Mouse (Mus musculus) retina, postnatal 7 days (tissue): ENCODE results near the gene Vps8.

Experiments
- DNase-seq: peaks from one replicate; pipeline ENCODE4 v3.0.0-alpha.2; 2012; ENCODE audit warnings: low read depth, low spot score

The Vps8 gene

DNA sequence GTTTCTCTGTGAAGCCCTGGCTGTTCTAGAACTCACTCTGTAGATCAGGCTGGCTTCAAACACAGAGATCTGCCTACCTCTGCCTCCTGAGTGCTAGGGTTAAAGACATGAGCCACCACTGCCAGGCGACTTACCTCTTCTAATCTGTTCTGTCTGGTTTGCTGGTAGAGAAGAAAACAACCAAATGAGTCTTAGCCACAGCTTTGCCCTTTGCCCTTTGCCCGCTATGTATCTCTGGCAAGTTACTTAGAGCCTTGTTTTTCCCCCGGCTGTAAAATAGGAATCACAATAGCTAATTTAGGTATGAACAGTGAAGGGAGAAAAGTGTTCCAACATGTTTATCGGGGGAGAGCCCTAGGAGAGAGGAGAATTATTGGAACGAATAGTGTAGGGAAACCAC lies 18.3 kb upstream of the Vps8 start:
- no peak for DNase-seq

DNA sequence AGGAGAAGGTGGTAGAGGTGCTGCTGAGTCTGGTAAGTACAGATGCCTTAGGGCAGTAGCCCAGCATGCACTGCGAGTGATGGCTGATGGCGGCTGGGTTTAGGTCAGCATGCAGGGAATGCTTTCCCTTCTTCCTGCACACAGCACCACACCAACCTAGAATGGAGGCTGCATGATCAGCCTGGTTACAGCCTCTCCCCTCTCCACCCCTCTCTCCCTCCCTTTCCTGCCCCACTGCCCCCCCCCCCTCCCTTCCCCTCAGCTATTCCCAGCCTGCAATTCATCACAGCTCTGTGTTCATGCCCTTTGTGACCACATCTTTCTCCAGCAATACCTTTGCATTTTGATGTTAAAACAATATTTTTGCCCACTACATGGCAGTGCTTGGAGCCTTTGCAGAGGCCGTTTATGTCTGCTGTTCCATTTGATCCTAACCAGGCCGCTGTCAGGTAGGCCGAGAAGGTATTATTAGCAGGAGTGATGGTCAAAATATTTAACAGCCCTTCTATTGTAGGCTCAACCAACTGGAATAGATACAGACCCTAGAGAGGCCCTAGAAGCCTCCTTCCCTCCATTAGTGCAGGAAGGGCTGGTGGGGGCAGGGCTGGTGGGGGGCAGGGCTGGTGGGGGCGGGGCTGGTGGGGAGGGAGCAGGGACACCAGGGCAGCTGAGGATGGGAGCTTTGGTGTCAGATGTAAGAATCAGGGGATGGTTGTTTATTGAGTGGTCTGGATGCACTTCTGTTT lies 17.5 kb upstream of the Vps8 start:
- DNase-seq = no peak

DNA sequence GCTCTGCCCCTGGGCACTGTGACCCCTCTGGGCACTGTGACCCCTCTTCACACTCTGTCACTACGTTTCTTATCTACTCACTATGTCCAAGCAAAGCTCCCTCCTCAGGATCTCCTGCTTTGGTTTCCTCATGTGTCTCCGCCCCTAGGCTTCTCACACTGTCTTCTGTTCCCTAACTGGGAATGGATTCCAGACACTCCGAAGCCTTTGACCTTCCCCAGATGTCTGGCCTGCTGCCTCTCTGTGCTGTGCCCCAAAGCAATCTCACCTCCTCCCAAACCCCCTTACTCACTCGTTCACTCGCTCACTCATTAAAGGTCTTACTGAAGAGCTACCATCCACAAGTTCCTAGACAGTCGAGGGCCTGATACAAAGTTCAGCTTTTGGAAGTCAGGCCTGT lies 16.8 kb upstream of the Vps8 start:
- no peak for DNase-seq

DNA sequence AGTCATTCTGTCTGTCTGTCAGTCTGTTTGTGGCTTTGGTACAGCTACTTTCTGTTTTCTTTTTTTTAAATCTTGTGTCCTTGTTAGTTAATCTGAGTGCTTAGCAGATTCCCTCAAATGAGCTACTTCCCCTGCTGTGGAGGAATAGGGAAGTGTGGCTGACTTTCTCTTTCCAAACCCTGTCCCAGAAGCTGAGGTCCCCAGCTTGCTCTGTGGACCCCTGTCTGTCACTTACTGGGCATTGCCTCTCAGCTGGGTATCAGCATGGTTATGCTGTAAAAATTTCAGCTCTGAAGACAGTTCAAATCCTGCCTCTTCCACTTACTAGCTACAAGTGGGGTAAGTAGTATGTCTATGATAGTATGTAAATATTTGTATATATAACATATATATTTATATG lies 11.1 kb upstream of the Vps8 start:
- no peak for DNase-seq

DNA sequence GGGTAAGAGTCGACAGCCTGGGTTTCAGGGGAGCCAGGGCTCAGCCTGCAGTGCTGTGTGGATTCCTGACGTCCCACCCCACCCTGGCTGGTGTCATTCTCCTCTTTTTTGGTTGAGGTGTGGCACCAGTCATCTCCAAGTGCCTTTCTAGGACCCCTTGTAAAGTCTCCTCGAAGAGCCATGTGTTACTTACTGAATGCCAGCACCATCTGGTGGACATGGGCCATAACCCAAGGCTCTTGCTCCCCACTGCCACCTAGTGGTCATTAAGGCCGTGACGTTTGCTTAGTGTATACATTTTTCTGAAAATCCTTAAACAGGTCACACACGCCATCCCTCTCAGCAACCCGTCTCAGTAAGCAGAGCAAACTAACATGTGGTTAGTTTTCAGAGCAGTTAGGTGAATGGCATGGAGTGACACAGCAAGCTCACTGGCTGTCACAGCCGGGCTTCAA lies 10.3 kb upstream of the Vps8 start:
- DNase-seq = peak; percentile 82

DNA sequence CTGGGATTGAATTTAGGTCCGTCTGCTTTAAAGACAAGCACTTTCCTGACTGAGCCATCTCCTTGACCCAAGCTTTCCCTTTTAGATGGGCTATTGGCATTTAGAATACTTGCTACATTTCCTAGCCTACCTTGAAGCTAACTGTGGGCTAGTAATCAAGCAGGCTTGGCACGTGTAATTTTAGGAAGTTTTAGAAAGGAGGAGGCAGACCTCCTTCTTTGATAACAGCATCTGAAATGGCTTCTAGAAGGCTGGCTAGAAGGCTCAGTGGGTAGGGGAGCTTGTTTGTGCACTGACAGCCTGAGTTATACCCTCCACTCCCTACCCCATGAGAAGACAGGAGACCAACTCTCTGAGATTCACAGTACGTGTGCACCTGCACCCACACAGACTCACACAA lies 9.1 kb upstream of the Vps8 start:
- no peak for DNase-seq

DNA sequence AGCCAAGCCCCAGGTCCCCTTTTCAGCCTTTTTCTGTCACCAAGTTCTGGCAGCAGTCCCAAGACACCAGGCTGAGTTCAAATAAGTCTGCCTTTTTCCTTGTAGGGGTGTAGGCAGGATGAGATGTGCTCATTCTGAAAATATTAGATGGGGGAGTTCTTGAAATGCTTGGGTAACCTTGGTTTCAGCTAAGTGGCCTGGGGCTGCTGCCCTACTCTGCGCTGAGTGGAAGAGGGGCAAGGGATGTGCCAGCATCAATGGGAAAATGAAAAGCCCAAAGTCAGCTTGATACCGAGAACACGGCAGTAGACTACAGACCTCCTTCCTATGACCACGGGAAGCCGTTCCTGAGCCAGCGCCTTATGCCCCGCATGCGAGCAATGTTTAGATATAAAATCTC lies 7.8 kb upstream of the Vps8 start:
- DNase-seq = no peak

DNA sequence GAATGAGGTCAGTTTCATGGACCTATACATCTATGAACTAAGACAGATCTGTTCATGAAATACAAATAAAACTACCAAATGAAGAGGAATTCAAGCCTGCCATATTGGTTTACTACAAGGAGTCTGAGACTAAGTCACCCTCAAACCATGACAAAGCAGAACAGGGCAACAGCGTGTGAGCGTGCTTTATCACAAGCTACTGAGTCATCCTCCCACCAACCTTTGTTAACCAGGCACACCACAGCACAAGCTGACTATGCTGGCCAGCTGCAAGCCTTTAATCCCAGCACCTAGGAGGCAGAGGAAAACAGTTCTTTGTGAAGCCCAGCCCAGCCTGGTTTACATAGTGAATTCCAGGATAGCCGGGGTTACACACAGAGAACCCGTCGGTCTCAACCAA lies 4.9 kb upstream of the Vps8 start:
- no peak for DNase-seq

DNA sequence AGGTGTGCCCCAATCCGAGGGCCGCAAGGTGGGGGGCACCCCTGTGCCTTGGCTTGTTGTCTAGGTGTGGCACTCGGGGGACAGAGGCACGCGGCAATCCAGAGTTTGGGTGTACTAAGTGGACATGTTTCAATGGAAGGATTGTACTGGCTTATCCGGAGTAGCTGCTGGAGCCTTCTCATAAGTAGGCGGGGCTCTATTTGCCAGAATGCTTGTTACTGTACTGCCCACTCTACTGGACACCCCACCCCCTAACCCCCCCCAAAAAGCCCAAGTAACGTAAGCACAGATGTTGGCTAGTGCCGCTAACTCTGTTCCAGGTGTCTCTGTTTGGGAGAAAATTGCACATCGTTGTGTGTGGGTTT lies 610 bp downstream of the Vps8 start:
- DNase-seq = no peak

DNA sequence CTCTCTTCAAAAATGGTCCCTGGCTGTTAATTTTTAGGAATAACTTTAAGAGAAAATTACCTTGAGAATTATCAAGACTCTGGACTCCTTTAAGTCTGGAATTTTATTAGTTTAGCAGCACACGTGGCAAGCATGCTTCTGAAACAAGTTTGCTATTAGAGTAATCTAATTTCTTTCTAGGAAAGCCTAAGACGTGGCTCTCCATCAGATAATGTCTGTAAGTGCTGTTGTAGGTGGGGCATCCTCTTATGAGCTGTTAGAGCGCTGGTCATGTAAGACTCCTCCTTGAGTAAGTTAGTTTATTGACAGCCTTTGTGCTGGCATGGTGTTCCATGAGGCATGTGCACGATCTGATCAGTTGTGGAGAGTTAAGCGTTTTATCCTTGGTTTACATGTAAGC lies 5.2 kb downstream of the Vps8 start:
- DNase-seq = no peak

DNA sequence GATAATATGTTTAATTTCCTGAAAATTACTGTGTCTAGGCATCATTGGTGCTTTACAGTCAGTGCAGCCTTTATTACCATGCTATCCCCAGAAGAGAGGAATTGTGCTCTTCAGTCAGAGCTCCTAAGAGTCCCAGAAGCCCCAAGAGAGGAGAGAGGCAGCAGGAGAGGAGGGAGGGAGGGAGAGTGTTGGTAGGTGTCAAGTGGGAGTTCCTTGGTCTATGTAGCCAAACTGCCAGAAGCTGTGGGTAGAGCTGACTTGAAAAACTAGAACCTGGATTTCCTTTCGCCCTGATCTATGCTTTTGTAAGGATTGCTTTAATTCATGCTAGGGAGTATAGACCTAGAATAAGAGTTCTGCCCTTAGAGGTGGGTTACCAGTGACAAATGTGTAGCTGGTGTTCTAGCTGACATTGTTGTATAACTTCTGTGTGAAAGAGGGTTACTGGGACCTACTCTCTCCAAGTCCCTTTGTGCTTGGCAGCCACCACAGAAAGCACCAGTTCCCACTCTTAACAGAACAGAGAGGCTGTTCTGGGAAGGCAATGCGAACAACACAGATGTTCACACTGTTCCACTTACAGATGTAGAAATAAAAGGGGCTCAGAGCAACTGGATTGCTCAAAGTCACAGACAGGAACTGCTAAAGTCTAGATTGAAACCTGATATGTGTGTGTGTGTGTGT lies 7.6 kb downstream of the Vps8 start:
- DNase-seq = no peak

DNA sequence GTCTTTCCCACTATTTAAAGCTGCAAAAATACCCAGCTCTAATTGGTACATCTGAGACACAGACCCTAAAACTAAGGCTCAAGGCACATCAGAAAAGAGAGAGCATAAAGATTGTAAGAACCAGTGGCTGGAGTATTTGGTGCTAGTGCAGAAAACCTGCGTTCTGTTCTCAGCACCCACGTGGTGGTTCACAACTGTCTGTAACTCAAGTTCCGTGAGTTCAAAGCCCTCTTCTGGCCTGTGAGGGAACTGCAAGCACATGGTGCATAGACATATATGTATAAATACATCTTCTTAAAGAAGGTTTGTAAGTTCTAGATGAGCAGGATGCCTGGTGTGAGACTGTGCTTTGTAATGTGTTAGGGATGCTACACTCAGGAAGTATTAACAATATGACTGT lies 8.7 kb downstream of the Vps8 start:
- no peak for DNase-seq

DNA sequence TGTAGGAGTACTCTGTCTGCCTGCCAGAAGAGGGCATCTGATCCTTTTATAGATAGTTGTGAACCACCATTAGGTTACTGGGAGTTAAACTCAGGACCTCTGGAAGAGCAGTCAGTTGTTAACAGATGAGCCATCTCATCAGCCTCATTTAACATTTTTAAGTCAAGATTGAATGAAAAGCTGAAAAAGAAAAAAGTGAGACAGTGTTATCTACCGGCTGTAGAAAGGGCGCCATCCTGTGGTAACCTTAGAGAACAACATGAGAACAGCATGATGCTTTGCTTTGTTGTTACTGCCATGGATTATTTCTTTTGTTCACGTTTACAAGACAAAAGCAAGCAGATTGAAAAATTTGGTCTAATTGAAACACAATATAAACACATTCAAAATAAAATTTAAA lies 10.6 kb downstream of the Vps8 start:
- no peak for DNase-seq

DNA sequence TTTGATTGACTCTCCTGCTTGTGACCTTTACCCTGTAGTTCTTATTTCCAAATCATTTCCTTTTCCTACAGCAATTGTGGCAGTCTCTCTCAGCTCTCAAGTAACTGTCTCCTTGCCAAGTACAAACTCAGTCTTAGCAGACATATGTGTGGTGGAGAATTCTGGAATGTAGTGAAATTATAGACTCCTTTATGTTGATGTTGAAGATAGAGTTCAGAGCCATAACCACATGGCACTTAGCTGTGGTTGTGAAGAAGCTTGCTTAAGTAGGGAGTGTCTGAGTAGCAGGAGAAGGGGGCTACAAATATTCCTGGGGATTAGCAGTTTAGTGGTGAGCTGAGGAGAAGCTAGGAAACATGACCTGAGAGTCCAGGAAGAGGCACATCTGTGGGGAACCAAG lies 18.1 kb downstream of the Vps8 start:
- no peak for DNase-seq

DNA sequence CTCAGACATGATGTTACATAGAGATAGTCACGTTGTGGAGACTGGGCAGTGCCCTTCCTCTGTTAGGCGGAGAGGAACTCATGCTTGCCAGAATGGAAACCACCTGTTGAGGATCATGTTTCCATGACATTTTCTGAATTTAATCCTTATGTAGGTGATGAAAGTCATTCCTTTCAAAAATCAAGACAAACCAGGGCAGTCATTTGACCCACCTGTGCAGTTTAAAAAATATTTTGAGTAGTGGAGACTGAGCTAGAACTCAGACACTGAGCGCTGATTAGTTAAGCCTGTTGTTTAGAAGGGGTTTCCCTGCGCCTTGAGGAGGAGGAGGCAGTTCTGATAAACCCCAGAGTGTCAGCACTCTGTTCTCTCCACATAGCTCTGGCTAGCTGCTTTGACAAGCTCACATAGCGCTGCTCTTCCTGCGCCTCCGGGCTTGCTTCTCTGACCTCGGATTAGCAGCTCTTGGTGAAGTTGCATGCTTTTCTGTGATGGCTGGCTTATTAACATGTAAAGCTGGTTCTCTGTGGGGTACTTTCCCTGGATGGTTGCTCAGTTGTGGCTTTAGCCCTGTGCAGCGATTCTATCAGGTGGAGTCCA lies 22.2 kb downstream of the Vps8 start:
- DNase-seq = no peak

DNA sequence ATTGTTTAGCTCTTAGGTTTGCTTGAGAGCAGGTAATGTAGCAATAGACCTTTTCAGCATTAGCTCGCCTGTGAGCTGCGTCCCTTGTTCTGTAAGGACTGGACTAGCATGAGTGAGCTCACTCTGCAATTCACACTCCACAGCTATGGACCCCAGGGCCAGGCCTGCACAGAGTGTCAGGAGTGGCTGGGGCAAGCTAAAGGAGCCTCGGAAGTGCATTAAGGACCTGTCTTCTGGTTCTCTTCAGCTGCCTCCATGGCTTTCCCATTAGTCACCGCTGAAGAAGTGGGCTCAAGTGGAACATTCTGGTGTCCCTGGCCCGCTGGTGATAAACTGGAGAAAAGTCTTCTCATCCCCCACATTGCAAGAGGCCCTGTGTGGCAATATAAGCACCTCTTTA lies 24.5 kb downstream of the Vps8 start:
- DNase-seq = no peak

DNA sequence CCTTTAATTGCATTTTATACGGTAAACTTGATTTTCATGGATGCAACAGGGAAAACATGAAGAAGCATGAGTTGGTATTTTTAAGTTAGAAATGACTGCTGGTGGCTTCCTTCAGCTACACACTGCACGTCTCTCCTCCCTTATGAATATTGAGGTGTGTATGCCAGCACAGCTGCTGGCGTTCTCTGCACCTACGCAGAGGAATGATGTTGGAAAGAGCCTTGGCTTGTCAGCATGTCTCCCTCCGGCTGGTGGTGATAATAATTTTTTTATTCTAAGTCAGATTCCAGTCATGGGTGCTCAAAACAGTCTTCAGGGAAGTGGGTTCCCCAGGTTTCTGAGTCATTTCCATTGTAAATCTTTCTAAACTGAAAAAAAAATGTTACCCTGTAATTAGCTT lies 25.5 kb downstream of the Vps8 start:
- DNase-seq = no peak

DNA sequence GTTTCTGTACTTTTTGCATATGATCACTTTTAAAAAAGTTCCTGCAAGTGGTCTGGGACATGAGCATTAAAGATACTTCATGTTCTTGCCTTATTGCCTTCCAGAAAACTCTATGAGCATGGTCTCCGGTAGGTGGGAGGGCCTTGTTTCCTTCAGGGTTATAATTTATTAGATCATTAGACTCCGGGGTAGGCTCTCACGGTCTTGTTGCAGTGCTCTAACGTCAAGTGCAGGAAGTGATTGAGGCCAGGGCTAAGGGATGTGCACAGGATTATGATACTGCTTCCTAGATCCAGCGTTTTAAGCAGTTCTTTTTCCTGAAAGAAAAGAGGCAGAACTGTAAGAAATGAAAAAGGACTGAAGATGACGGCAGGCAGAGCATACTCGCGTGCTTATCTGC lies 27.0 kb downstream of the Vps8 start:
- DNase-seq = no peak

DNA sequence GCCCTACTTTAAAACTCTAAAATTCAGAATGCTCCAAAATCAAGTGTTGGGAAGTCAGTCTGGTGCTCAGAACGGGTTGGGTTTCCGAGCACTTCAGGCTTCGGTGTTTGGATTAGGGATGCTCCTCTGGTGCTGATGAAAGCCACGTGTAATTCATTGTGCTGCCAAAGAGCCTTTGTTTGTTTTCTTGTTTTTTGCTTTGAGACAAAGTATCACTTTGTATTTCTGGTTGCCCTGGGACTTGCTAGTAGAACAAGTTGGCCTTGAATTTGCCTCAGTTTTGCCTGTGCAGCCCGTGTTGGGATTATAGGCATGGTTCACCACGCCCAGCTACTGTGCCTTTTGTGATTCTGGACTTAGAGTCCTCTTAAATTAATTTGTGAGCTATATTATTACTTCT lies 29.7 kb downstream of the Vps8 start:
- DNase-seq = no peak

DNA sequence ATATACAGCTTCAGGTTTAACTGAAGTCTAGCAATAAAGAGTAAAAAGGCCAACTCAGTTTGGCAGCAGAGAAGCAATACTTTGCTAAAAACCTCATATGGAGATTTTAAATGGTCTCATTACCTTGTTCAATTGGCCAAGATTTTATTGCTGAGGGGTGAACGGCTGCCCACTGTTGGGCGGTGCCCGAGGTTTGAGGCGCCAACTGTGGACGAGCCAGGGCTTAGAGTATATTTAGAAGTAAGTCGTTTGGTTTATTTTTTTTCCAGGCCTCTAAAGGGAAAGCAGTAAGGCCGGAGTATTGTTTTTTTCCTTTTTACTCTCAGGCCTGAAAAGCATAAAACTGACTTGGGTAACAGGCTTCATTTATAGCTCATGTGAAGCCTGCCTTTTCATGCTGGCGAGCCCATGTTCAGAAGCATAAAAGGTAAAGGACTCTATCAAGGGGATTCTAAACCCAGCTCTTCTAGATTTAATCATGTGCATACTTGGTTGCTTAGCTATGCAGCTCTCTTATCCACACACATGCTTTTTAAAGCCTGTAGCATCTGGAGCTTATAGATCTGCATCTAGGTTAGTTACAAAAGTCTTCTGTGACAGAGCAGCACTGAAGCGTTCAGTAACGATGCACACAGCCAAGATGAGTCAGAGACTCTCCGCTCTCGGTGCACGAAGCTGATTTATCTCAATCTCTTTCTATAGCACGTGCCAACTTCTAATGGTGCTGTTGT lies 34.9 kb downstream of the Vps8 start:
- no peak for DNase-seq

DNA sequence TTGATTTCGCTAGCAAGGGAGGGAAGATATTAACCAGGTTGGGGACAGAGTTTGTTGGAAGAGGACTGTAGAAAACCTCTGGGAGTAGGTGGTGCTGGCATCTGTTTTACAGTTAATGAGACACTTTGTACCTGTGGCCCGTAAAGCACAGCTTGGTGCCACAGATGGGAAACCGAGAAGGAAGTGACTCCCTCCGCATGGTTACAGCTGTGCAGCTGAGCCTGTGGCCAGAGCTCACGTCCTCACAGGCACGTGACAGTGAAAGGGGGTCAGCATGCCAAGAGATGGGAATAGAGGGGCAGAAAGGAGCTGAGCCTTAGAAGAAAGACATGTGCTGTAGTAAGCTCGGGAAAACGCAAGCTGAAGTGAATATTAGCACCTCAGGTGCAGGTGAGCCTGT lies 43.0 kb downstream of the Vps8 start:
- no peak for DNase-seq

DNA sequence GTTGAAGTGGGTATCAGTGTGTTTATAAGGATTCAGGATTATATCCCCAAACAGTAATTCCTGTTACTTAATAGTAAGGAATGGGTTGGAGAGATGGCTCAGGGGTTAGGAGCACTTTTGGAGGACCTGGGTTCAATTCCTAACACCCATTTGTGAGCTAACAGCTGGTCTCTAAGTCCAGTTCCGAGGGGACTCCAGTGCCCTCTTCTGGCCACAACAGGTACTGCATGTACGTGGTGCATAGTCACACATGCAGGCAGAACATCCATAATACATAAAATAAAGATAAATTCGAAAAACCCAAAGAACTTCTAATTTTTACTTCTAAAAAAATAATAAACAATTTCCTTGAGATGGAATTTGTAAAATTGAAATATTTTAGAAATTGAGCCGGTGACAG lies 47.5 kb downstream of the Vps8 start:
- no peak for DNase-seq

DNA sequence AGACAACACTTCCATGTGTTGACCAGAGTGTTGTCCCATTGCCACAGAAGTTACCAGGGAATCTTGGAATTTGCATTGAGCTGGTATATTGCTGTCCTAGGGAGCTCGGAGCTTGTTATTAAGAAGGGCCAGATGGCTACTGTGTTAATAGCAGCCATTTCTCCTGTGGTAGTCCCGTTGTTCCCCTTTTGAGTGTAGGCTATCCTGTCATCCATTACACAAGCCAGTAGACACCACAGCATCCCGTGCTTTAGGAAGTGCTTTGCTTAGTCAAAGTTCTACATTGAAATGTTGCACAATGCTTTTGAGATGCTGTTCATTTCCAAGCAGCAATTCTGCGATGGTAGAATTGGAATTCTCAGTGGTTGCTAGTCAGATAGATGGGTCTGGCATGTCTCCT lies 54.2 kb downstream of the Vps8 start:
- no peak for DNase-seq
